Mouse (Mus musculus): ENCODE results near the gene Bves. TPM values are rescaled to one million over a fixed set of nuclear protein-coding genes. Genes with fewer than 3 reads are reported as not detected.
A peak's percentile ranks its signal among the peaks of the same experiment; 100 is the strongest.
"Not testable (repeated sequence)": the region's sequence is repeated elsewhere in the genome, so short reads cannot be mapped to it uniquely, and the experiment has no call there.

The Bves gene
- polyA plus RNA-seq (2016; fragmentation: Nextera tagmentation; extraction: Ambion mirVana) = 1.5 and 1.7 TPM in 2 replicates

- Histone ChIP-seq H3K9ac (replicated peaks) (peak within 1 kb of the TSS; percentile 69), H3K27ac (replicated peaks) (no peak within 1 kb of the TSS), H3K27me3 (peaks cover 22% of the 10 kb centered on the region), H3K4me3 (peak within 1 kb of the TSS; percentile 72), H3K4me2 (replicated peaks) (peak within 1 kb of the TSS; percentile 91), H3K9me3 (no peaks in the 10 kb centered on the region), H3K4me1 (0 out of 2 replicates have a peak, but pooled peaks cover 3% of the 10 kb centered on the region), H3K36me3 (no peaks in the 10 kb centered on the region)
- ATAC-seq (ENCODE audit: low FRiP score, low read depth) = peak; percentile 85
- WGBS = 1% methylated on average over 93 of the region's 116 CpGs
Measured at GRCm38 (mm10) chr10:45335434-45336422, at the start of gene Bves. TSS of gene Bves (plus strand) at chr10:45335772.

GRCm38 (mm10) chr10:45288351-45288750, 47.2 kb upstream of the Bves start:
- peaks cover 10% of the 10 kb centered on the region; the same call in 1 of the 2 replicates for H3K4me1 ChIP-seq
- 55% methylated on average over 7 of the region's 7 CpGs for WGBS
- H3K4me2 ChIP-seq (replicated peaks) = no peak overlapping the region
- ATAC-seq (ENCODE audit: low FRiP score, low read depth) = no peak
- no peaks in the 10 kb centered on the region for H3K9me3 ChIP-seq
- no peak overlapping the region for H3K4me3 ChIP-seq
- H3K9ac ChIP-seq (replicated peaks) = no peak overlapping the region
- H3K27ac ChIP-seq (replicated peaks) = no peak overlapping the region
- H3K27me3 ChIP-seq = peaks cover 27% of the 10 kb centered on the region
- no peaks in the 10 kb centered on the region for H3K36me3 ChIP-seq

DNA sequence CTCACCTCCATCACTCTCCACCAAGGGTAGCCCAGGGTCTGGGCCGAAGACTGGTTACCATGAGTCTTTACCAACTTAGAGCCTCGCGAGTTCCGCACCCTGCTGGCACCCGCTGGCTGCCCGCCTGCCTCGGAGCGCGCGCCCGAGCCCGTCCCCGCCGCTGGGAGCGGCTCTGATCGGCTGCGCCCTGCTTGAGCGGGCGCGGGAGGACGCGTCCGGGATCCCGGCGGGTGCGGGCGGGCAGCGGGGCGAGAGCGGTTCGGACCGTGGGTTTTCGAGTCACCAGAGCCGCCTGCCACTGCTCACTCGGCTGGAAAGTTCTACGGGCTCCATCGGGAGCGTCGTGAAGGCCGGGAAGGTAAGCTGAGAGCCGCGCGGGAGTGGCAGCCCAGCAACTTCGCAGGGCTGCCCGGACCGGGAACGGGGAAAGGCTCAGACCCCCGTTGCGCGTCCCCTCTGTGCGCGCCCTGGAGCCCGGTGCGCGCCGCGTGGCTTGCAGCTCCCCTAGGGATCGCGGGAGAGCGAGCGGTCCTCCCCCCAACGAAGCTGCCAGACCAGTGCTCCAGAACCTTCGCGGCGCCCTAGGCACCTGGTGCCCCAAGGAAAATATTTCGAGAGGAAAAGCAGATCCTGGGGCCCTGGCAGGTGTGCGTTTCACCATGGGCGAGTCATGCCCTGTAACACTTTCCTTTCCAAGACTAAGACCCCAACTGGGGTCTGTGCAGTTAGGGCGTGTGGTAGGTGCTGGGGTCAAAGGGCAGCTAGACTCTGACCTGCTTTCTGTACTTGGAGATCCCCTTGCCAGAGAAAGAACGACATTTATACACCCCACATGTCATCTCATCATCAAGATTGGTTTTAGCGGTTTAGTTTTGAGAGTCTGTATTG, 46.1 kb upstream of the Bves start:
- Histone ChIP-seq H3K27ac (replicated peaks) (no peak overlapping the region), H3K27me3 (peaks cover 27% of the 10 kb centered on the region), H3K4me3 (peak overlapping the region; percentile 56), H3K4me1 (peaks cover 10% of the 10 kb centered on the region; the same call in 1 of the 2 replicates), H3K9ac (replicated peaks) (peak overlapping the region; percentile 57), H3K4me2 (replicated peaks) (peak overlapping the region; percentile 95), H3K9me3 (no peaks in the 10 kb centered on the region), H3K36me3 (no peaks in the 10 kb centered on the region)
- WGBS = 1% methylated on average over 70 of the region's 71 CpGs
- peak; percentile 67 for ATAC-seq (ENCODE audit: low FRiP score, low read depth)

- no peak overlapping the region for H3K27ac ChIP-seq (replicated peaks)
- no peaks in the 10 kb centered on the region for H3K36me3 ChIP-seq
- WGBS = 30% methylated on average over 5 of the region's 5 CpGs
- no peak overlapping the region for H3K4me2 ChIP-seq (replicated peaks)
- ATAC-seq (ENCODE audit: low FRiP score, low read depth) = no peak
- no peak overlapping the region for H3K4me3 ChIP-seq
- peaks cover 27% of the 10 kb centered on the region for H3K27me3 ChIP-seq
- H3K9me3 ChIP-seq = no peaks in the 10 kb centered on the region
- H3K9ac ChIP-seq (replicated peaks) = no peak overlapping the region
- peaks cover 10% of the 10 kb centered on the region; the same call in 1 of the 2 replicates for H3K4me1 ChIP-seq
Measured at GRCm38 (mm10) chr10:45290618-45291017, 45.0 kb upstream of the Bves start.

GRCm38 (mm10) chr10:45292159-45292558, 43.4 kb upstream of the Bves start:
- not testable (repeated sequence) for H3K36me3 ChIP-seq; H3K27ac ChIP-seq (replicated peaks); H3K4me2 ChIP-seq (replicated peaks); H3K9ac ChIP-seq (replicated peaks); ATAC-seq (ENCODE audit: low FRiP score, low read depth); H3K4me3 ChIP-seq; H3K4me1 ChIP-seq; H3K9me3 ChIP-seq
- peaks cover 27% of the 10 kb centered on the region for H3K27me3 ChIP-seq
- WGBS = 77% methylated on average over 4 of the region's 4 CpGs

DNA sequence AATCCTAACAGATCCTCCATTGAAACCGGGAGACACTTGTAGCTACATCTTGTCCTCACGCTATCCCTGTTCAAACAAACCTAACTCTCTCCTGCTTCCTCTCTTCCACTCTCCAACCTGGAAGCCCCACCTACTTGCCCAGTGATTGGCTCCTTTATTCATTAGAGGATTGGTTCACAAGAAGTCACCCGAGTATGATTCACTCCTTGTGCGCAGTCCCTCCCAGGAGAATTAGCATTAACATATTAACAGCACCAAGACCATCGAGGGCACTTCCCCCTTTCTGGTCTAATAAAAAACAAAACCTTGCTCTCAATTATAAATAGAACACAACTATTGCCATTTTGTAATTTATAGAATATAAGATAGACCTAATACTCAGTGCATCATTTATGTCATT, 40.5 kb upstream of the Bves start:
- WGBS = 77% methylated on average over 5 of the region's 5 CpGs
- H3K36me3 ChIP-seq = no peaks in the 10 kb centered on the region

DNA sequence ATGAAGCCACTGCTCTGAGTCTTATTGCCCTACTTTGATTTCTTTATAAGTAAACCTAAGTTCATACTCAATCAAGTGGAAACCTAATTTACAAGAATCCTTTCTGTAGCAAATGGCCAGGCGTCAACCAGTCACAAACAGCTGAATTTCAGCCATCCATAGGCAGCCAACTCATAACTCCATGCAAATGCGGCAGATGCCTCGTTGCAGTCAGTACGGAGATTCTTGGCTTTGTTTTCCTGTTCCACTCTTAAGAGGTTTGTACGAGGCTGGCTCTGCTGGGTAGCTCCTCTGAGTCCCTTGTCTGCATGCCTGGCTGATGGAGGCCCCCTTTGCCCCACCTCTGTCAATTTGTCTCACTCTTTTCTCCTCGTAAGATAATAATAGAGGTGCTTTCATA, 37.1 kb upstream of the Bves start:
- no peak overlapping the region for H3K4me3 ChIP-seq
- no peak for ATAC-seq (ENCODE audit: low FRiP score, low read depth)
- WGBS = 69% methylated on average over 6 of the region's 6 CpGs
- H3K4me1 ChIP-seq = no peaks in the 10 kb centered on the region
- H3K27me3 ChIP-seq = no peaks in the 10 kb centered on the region
- no peaks in the 10 kb centered on the region for H3K9me3 ChIP-seq
- no peaks in the 10 kb centered on the region for H3K36me3 ChIP-seq
- H3K27ac ChIP-seq (replicated peaks) = no peak overlapping the region
- H3K9ac ChIP-seq (replicated peaks) = no peak overlapping the region
- H3K4me2 ChIP-seq (replicated peaks) = no peak overlapping the region

More for the DNA sequence above, 40.5 kb upstream of the Bves start:
- no peaks in the 10 kb centered on the region for H3K4me1 ChIP-seq
- ATAC-seq (ENCODE audit: low FRiP score, low read depth) = no peak
- H3K4me2 ChIP-seq (replicated peaks) = no peak overlapping the region
- no peaks in the 10 kb centered on the region for H3K9me3 ChIP-seq
- no peak overlapping the region for H3K9ac ChIP-seq (replicated peaks)
- peaks cover 10% of the 10 kb centered on the region for H3K27me3 ChIP-seq
- H3K4me3 ChIP-seq = no peak overlapping the region
- H3K27ac ChIP-seq (replicated peaks) = no peak overlapping the region

GRCm38 (mm10) chr10:45299509-45299908, 36.1 kb upstream of the Bves start:
- Histone ChIP-seq H3K4me2 (replicated peaks) (no peak overlapping the region), H3K4me1 (no peaks in the 10 kb centered on the region), H3K27me3 (no peaks in the 10 kb centered on the region), H3K9ac (replicated peaks) (no peak overlapping the region), H3K9me3 (no peaks in the 10 kb centered on the region), H3K4me3 (no peak overlapping the region), H3K36me3 (no peaks in the 10 kb centered on the region), H3K27ac (replicated peaks) (no peak overlapping the region)
- no peak for ATAC-seq (ENCODE audit: low FRiP score, low read depth)
- WGBS = 88% methylated on average over 4 of the region's 4 CpGs

DNA sequence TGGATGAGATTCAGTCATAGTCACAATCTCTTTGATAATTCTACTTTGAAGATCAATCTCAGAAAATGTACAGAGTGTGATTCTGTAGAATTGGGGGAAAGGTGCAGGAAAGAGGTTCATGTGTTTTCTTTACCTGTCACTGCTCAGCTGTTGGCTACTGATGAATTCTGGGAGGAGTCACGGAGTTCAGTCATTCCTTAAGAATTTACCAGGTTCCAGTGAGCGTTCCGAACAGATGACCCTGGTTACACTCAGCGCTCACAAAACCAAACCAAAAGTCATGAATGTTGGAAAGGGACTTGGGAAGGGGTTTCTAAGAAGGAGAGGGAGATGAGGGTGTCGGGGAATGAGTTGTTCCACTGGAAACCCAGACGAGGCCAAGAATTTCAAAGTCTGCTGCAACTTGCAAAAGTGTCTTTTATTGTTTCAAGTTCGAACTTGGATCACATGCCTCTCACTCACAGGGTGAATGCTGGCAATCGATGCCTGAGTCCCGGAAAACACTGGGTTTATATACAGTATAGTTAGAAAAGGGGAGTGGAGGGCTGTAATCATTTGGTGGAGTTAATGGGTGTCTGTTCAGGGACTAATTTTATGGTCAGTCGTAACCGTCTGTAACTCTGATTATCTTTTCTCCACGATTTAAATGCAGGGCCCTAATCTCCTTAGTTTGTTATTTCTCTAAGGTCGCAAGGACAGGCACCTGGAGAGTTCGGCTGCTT, 32.1 kb upstream of the Bves start:
- Histone ChIP-seq H3K4me1 (no peaks in the 10 kb centered on the region), H3K9me3 (no peaks in the 10 kb centered on the region), H3K36me3 (no peaks in the 10 kb centered on the region), H3K4me2 (replicated peaks) (no peak overlapping the region), H3K9ac (replicated peaks) (no peak overlapping the region), H3K4me3 (no peak overlapping the region), H3K27me3 (no peaks in the 10 kb centered on the region), H3K27ac (replicated peaks) (no peak overlapping the region)
- 76% methylated on average over 14 of the region's 14 CpGs for WGBS
- ATAC-seq (ENCODE audit: low FRiP score, low read depth) = no peak

DNA sequence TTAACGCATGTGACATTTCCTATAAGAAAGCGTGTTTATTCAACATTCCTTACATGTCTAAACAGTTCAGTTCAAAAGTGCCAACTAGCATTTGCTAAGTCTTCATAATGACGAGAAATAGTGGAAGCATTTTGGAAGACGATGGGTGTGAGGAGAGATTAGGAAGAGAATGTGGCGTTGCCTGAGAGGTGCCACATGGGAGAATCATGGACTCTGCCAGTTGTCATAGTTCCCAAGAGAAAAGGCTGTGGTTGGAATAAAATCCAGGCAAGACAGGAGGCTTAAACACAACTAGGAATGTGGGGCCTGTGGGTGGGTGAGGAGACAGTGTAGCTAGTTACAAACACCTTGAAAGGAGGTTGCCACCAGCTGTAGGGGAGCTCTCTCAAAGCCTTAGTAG, 30.4 kb upstream of the Bves start:
- H3K9me3 ChIP-seq = no peaks in the 10 kb centered on the region
- H3K9ac ChIP-seq (replicated peaks) = no peak overlapping the region
- H3K27ac ChIP-seq (replicated peaks) = no peak overlapping the region
- no peak overlapping the region for H3K4me3 ChIP-seq
- no peak overlapping the region for H3K4me2 ChIP-seq (replicated peaks)
- no peak for ATAC-seq (ENCODE audit: low FRiP score, low read depth)
- H3K4me1 ChIP-seq = no peaks in the 10 kb centered on the region
- no peaks in the 10 kb centered on the region for H3K27me3 ChIP-seq
- WGBS = 84% methylated on average over 5 of the region's 5 CpGs
- no peaks in the 10 kb centered on the region for H3K36me3 ChIP-seq

DNA sequence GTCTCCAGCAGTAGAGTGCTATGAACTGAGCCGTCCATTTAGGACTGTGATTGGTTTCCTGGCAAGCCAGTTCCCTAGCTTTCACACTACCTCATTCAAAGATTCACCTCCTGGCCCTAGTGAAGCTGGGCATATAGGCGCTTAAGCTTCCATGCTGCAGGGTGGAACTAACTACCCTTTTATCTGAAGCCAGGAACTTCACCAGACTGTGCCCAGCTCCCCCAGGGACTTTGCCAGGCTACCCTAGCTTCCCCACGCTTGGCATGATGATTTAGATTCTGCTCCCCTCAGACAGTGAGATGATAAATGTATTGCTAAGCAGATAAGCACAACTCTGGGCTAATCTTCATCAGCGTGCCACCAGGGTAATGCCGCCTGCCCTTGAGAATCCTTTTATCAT, 24.4 kb upstream of the Bves start:
- Histone ChIP-seq H3K27ac (replicated peaks) (no peak overlapping the region), H3K36me3 (no peaks in the 10 kb centered on the region), H3K9me3 (no peaks in the 10 kb centered on the region), H3K4me1 (no peaks in the 10 kb centered on the region), H3K9ac (replicated peaks) (no peak overlapping the region), H3K27me3 (no peaks in the 10 kb centered on the region), H3K4me3 (no peak overlapping the region), H3K4me2 (replicated peaks) (no peak overlapping the region)
- ATAC-seq (ENCODE audit: low FRiP score, low read depth) = no peak
- 87% methylated on average over 5 of the region's 5 CpGs for WGBS
